Mouse (Mus musculus): ENCODE results near the gene Creb5. TPM values are rescaled to one million over a fixed set of nuclear protein-coding genes. Genes with fewer than 3 reads are reported as not detected.

The Creb5 gene
- polyA plus RNA-seq, 1 experiment from 2014 or later: 3.5 TPM

DNA sequence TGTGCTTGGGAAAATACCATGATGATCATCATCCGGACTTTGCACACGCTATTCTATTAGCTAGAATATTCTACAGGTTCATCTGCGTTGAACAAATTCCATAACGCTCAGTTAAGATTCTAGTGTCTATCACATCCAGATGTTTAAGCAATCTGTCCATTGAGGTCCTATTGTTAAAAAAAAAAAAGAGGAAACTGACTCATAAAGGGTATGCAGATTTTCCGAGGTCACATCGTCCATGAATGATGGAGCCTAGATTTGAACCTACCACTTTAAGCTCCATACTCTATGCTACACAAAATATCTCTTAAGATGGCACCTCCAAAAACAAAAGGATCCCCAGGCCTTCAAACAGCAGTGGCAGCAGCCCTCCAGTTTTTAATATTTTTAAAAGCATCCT, 26.5 kb downstream of the Creb5 start:
- Histone ChIP-seq H3K9me3 (ENCODE audit: low read length) (no peaks in the 10 kb centered on the region), H3K27me3 (ENCODE audit: insufficient read depth, low read length) (no peaks in the 10 kb centered on the region), H3K4me1 (ENCODE audit: insufficient read depth, low read length) (peaks cover 16% of the 10 kb centered on the region; the same call in 1 of the 2 replicates), H3K9ac (replicated peaks; ENCODE audit: low read length) (no peak overlapping the region), H3K4me3 (ENCODE audit: low read length) (no peak overlapping the region), H3K36me3 (ENCODE audit: insufficient read depth, low read length) (no peaks in the 10 kb centered on the region), H3K4me2 (replicated peaks; ENCODE audit: low read depth, low read length) (no peak overlapping the region), H3K27ac (ENCODE audit: low read length) (no peak overlapping the region)
- WGBS: 90% methylated on average over 6 of the region's 6 CpGs
- no peak for ATAC-seq (ENCODE audit: low FRiP score, low TSS enrichment)

DNA sequence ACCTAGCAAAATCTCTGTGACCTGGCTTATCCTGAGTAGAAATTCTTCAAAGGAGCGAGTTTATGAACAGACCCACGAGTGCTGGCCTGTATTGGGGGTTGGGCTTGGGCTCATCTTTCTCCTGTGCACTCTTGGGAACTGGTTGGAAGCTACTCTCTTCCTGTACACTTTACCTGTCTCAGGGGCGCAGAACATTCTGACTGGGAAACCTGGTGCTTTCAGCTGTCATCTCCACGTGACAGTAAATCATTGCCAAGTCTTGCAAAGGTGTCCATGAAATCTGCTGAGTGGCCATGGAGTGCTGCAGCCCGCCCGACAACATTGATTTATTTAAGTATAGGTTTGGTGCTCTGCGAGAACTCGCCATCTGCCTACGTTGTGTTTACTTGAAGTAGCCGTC, 27.1 kb downstream of the Creb5 start:
- Histone ChIP-seq H3K27me3 (ENCODE audit: insufficient read depth, low read length) (no peaks in the 10 kb centered on the region), H3K9me3 (ENCODE audit: low read length) (no peaks in the 10 kb centered on the region), H3K36me3 (ENCODE audit: insufficient read depth, low read length) (no peaks in the 10 kb centered on the region), H3K4me3 (ENCODE audit: low read length) (no peak overlapping the region), H3K4me2 (replicated peaks; ENCODE audit: low read depth, low read length) (no peak overlapping the region), H3K4me1 (ENCODE audit: insufficient read depth, low read length) (peaks cover 13% of the 10 kb centered on the region; the same call in 1 of the 2 replicates), H3K9ac (replicated peaks; ENCODE audit: low read length) (no peak overlapping the region), H3K27ac (ENCODE audit: low read length) (no peak overlapping the region)
- WGBS: 53% methylated on average over 10 of the region's 10 CpGs
- ATAC-seq (ENCODE audit: low FRiP score, low TSS enrichment): no peak

DNA sequence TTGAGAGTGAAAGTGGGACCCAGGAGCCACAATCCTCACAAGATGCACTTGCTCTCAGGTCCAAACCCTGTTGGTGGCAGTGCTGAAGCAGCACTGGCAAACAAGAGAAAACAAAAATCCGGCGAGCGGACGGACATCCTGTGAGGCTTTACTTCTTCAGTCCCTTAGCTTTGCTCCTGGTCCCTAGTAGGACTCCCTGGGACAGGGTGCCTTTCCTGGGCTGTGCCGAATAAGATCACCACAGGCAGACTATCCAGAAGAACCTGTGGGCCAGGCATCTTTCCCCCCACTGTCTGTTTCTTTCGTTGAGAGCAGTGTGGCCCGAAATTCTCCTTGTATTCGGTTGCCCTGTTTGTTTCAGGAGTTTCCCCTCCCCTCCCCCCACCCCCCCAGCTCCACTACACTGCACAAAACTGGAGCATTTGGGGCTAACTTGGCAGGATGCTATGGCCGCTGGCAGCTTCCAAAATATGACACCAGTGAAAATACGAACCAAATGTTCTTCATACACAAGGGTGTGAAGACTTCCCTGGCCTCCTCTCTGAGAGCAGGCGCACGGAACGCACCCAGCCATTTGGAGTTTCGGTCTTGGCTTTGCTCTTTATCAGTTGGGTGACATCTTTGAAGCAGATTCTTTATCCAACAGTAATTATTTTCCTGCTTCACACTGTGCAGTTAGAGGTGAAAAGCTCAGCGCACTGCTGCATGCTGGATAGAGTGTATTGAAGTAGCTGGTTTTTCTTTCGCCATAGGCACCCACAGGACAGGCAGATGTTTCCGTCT, 32.7 kb downstream of the Creb5 start:
- H3K4me2 ChIP-seq (replicated peaks; ENCODE audit: low read depth, low read length): no peak overlapping the region
- H3K9ac ChIP-seq (replicated peaks; ENCODE audit: low read length): no peak overlapping the region
- H3K4me1 ChIP-seq (ENCODE audit: insufficient read depth, low read length): no peaks in the 10 kb centered on the region
- no peaks in the 10 kb centered on the region for H3K27me3 ChIP-seq (ENCODE audit: insufficient read depth, low read length)
- 73% methylated on average over 17 of the region's 17 CpGs for WGBS
- ATAC-seq (ENCODE audit: low FRiP score, low TSS enrichment): no peak
- H3K27ac ChIP-seq (ENCODE audit: low read length): no peak overlapping the region
- no peak overlapping the region for H3K4me3 ChIP-seq (ENCODE audit: low read length)
- no peaks in the 10 kb centered on the region for H3K36me3 ChIP-seq (ENCODE audit: insufficient read depth, low read length)
- H3K9me3 ChIP-seq (ENCODE audit: low read length): no peaks in the 10 kb centered on the region

DNA sequence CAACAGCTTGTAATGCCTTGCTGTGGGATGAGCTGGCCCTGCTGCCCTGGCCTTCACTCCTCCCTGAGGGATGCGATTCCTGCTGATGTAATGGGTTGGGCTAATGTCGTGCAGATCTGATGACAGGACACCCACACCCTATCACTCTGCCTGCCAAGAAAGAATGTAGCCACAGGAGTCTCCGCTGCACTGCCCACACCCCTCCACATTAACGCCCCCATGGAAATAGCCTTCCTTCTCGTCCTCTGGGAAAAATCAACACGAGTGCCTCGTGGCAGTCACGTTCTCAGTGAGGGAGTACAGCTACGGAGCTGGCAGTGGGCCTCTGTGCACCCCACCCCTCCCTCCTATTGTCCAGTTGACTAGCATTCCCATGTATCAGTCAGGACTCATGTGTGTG, 50.3 kb downstream of the Creb5 start:
- 13% methylated on average over 9 of the region's 9 CpGs for whole genome bisulfite sequencing
- no peak overlapping the region for H3K4me3 ChIP-seq (ENCODE audit: low read length)

DNA sequence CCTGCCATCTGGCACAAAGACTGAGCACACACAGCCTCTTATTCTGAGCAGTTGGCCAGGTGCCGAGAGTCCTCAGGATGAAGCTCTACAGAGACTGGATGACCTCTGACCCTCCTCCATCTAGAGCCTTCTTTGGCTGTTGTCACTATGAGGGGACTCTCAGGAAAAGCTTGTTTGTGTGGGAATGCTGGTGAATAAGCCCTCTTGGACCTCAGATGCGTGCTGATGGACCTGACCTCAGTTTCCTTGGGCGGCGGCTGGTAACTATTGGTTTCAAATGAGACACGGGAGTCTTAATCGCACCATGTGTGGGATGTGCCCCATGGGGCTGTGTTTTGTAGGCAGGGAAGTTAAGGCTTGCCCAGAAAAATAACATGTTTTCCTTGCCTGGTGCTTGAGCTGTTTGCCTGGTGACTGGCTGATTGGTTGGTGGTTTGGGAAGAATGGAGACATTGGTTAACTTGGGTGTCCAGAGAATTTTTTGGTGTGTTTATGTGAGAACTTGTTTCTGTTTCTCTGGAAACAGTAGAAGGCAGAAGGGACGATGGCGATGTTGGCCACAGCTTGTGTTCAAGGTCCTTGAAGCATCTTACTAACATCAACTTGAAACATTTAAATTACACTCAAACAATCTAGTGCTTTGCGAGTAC, 65.4 kb downstream of the Creb5 start:
- no peak overlapping the region for H3K4me3 ChIP-seq (ENCODE audit: low read length)
- no peak overlapping the region for H3K27ac ChIP-seq (ENCODE audit: low read length)
- H3K36me3 ChIP-seq (ENCODE audit: insufficient read depth, low read length): no peaks in the 10 kb centered on the region
- ATAC-seq (ENCODE audit: low FRiP score, low TSS enrichment): no peak
- no peak overlapping the region for H3K4me2 ChIP-seq (replicated peaks; ENCODE audit: low read depth, low read length)
- whole genome bisulfite sequencing: 78% methylated on average over 9 of the region's 9 CpGs
- H3K27me3 ChIP-seq (ENCODE audit: insufficient read depth, low read length): no peaks in the 10 kb centered on the region
- 0 out of 2 replicates have a peak, but pooled peaks cover 2% of the 10 kb centered on the region for H3K9me3 ChIP-seq (ENCODE audit: low read length)
- no peak overlapping the region for H3K9ac ChIP-seq (replicated peaks; ENCODE audit: low read length)
- no peaks in the 10 kb centered on the region for H3K4me1 ChIP-seq (ENCODE audit: insufficient read depth, low read length)

More for the DNA sequence above, 50.3 kb downstream of the Creb5 start:
- Histone ChIP-seq H3K4me2 (replicated peaks; ENCODE audit: low read depth, low read length) (0 out of 2 replicates have a peak overlapping the region, but pooled peaks have one; percentile 3), H3K9ac (replicated peaks; ENCODE audit: low read length) (no peak overlapping the region), H3K4me1 (ENCODE audit: insufficient read depth, low read length) (0 out of 2 replicates have a peak, but pooled peaks cover 3% of the 10 kb centered on the region), H3K9me3 (ENCODE audit: low read length) (peaks cover 5% of the 10 kb centered on the region; the same call in 1 of the 2 replicates), H3K36me3 (ENCODE audit: insufficient read depth, low read length) (no peaks in the 10 kb centered on the region), H3K27ac (ENCODE audit: low read length) (no peak overlapping the region), H3K27me3 (ENCODE audit: insufficient read depth, low read length) (no peaks in the 10 kb centered on the region)
- peak; percentile 69 for ATAC-seq (ENCODE audit: low FRiP score, low TSS enrichment)

DNA sequence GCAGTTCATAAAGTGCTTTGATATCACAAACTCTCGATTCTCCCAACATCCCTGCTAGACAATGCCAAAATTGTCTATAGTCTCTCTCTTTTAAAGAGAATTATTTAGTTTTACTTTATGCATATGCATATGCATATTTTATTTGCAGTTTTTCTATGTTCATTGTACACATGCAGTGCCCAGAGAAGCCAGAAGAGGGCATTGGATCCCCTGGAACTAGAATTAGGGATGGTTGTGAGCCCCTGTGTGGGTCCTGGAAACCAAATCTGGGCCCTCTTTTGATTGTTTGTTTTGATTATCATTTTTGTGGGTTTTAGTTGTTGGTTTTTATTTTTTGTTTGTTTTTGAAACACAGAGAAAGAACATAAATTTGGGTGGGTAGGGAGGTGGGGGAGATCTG, 69.3 kb downstream of the Creb5 start:
- Histone ChIP-seq H3K36me3 (ENCODE audit: insufficient read depth, low read length) (no peaks in the 10 kb centered on the region), H3K9me3 (ENCODE audit: low read length) (0 out of 2 replicates have a peak, but pooled peaks cover 2% of the 10 kb centered on the region), H3K27me3 (ENCODE audit: insufficient read depth, low read length) (no peaks in the 10 kb centered on the region), H3K4me1 (ENCODE audit: insufficient read depth, low read length) (no peaks in the 10 kb centered on the region), H3K9ac (replicated peaks; ENCODE audit: low read length) (no peak overlapping the region), H3K27ac (ENCODE audit: low read length) (no peak overlapping the region), H3K4me2 (replicated peaks; ENCODE audit: low read depth, low read length) (no peak overlapping the region), H3K4me3 (ENCODE audit: low read length) (no peak overlapping the region)
- 91% methylated on average over 1 of the region's 1 CpGs for WGBS
- no peak for ATAC-seq (ENCODE audit: low FRiP score, low TSS enrichment)

DNA sequence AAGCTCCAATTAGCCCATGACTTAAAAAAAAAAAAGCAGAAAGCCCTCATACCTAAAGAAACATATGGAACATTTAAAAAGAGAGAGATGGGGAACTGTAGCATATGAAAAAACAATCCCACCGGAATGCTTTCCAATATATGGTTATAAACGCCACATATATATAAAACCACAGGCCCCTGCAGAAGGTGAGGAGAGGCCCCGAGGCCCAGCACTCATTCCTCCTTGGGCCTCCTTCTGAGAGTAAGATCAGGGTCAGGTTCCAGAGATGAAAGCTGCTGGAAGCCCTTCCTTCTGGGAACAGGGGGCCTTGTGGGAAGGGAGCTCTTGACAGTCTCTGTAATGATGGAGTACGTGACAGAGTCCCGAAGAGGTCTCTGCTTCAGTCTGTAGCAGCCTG, 76.5 kb downstream of the Creb5 start:
- no peak overlapping the region for H3K4me2 ChIP-seq (replicated peaks; ENCODE audit: low read depth, low read length)
- H3K27ac ChIP-seq (ENCODE audit: low read length): peak overlapping the region; percentile 55; the same call in 1 of the 2 replicates
- no peaks in the 10 kb centered on the region for H3K27me3 ChIP-seq (ENCODE audit: insufficient read depth, low read length)
- no peaks in the 10 kb centered on the region for H3K36me3 ChIP-seq (ENCODE audit: insufficient read depth, low read length)
- no peak for ATAC-seq (ENCODE audit: low FRiP score, low TSS enrichment)
- H3K4me3 ChIP-seq (ENCODE audit: low read length): no peak overlapping the region
- peaks cover 20% of the 10 kb centered on the region for H3K4me1 ChIP-seq (ENCODE audit: insufficient read depth, low read length)
- no peak overlapping the region for H3K9ac ChIP-seq (replicated peaks; ENCODE audit: low read length)
- no peaks in the 10 kb centered on the region for H3K9me3 ChIP-seq (ENCODE audit: low read length)
- WGBS: 34% methylated on average over 5 of the region's 5 CpGs

DNA sequence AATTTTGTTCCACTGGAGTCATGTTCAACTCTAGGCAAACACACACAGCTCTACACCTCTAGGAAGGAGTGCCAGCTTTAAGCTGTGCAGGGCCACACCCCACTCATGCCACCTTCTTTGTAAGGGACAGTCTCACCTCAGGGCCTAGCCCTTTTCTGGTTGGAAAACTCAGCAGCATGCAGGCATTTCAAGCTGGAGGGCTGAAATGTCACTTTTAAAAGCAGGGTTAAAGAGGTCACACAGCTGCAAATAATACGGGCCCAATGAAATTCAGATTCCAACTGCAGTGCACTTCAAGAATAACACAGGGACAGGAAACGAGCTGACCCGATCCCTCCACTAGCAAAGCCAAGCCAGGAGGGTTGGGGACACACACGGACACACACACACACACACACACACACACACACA, 76.9 kb downstream of the Creb5 start:
- no peaks in the 10 kb centered on the region for H3K9me3 ChIP-seq (ENCODE audit: low read length)
- 11% methylated on average over 4 of the region's 4 CpGs for WGBS
- H3K27me3 ChIP-seq (ENCODE audit: insufficient read depth, low read length): no peaks in the 10 kb centered on the region
- peak overlapping the region; percentile 55; the same call in 1 of the 2 replicates for H3K27ac ChIP-seq (ENCODE audit: low read length)
- no peaks in the 10 kb centered on the region for H3K36me3 ChIP-seq (ENCODE audit: insufficient read depth, low read length)
- peaks cover 20% of the 10 kb centered on the region for H3K4me1 ChIP-seq (ENCODE audit: insufficient read depth, low read length)
- no peak overlapping the region for H3K4me3 ChIP-seq (ENCODE audit: low read length)
- H3K9ac ChIP-seq (replicated peaks; ENCODE audit: low read length): no peak overlapping the region
- no peak overlapping the region for H3K4me2 ChIP-seq (replicated peaks; ENCODE audit: low read depth, low read length)
- ATAC-seq (ENCODE audit: low FRiP score, low TSS enrichment): peak; percentile 35; the same call in 1 of the 2 replicates

DNA sequence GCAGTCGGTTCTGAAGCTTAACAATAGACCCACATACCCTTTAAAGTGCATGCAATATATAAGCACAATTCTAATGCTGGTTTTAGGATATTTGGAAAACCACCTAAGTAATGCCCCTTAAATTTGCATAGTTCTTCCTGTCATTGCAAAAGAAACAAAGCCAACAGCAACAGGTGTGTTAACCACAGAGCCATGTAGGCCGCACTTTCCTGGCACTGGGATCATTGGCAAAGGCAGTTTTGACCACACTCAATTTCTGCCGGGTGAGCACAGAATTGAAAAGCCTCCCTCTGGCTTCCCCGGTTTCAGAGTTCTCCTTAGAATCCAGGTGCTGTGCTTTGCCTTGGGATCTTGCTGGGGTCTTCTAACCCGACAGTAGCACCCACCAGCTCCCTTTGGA, 82.1 kb downstream of the Creb5 start:
- H3K9ac ChIP-seq (replicated peaks; ENCODE audit: low read length): no peak overlapping the region
- no peak overlapping the region for H3K4me2 ChIP-seq (replicated peaks; ENCODE audit: low read depth, low read length)
- ATAC-seq (ENCODE audit: low FRiP score, low TSS enrichment): no peak
- no peaks in the 10 kb centered on the region for H3K27me3 ChIP-seq (ENCODE audit: insufficient read depth, low read length)
- H3K4me1 ChIP-seq (ENCODE audit: insufficient read depth, low read length): peaks cover 6% of the 10 kb centered on the region
- 86% methylated on average over 5 of the region's 5 CpGs for WGBS
- H3K9me3 ChIP-seq (ENCODE audit: low read length): no peaks in the 10 kb centered on the region
- no peak overlapping the region for H3K4me3 ChIP-seq (ENCODE audit: low read length)
- no peaks in the 10 kb centered on the region for H3K36me3 ChIP-seq (ENCODE audit: insufficient read depth, low read length)
- no peak overlapping the region for H3K27ac ChIP-seq (ENCODE audit: low read length)

DNA sequence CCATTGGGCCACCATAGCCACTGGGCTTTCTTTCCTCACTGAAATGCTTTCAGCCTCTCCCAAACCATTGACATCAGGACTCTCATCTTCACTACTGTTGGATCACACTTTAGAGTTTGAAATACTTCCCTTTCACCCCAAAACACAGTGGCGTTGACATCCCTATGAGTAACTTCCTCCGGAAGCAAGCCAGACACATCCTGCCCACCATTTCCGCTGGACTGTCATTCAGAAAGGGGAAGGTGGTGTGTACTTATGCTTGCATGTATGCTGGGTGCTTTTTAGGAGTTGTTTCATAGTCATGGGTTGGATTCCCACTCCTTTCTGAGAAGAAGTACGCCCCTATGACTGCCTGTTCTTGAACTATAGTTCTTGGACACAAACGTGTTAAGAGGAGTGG, 82.9 kb downstream of the Creb5 start:
- Histone ChIP-seq H3K9me3 (ENCODE audit: low read length) (no peaks in the 10 kb centered on the region), H3K4me1 (ENCODE audit: insufficient read depth, low read length) (peaks cover 5% of the 10 kb centered on the region; the same call in 1 of the 2 replicates), H3K36me3 (ENCODE audit: insufficient read depth, low read length) (no peaks in the 10 kb centered on the region), H3K4me3 (ENCODE audit: low read length) (no peak overlapping the region), H3K27ac (ENCODE audit: low read length) (no peak overlapping the region), H3K27me3 (ENCODE audit: insufficient read depth, low read length) (no peaks in the 10 kb centered on the region), H3K9ac (replicated peaks; ENCODE audit: low read length) (no peak overlapping the region), H3K4me2 (replicated peaks; ENCODE audit: low read depth, low read length) (no peak overlapping the region)
- no peak for ATAC-seq (ENCODE audit: low FRiP score, low TSS enrichment)
- WGBS: 90% methylated on average over 5 of the region's 5 CpGs

Measured in kidney, embryonic 16.5 days (tissue).